Mouse (Mus musculus) c-Kit-positive CD71-negative TER-119-negative erythroid progenitor cells, embryonic 14.5 days (primary cell): ENCODE measurements at regions not wholly inside any gene's neighbourhood (a gene's known extent, or its start where the extent isn't known, plus 50 kb on each side); places are given as distances from the start of the nearest gene placed in this dataset.

Source experiments
- DNase-seq: peaks from one replicate; pipeline ENCODE4 v3.0.0-alpha.2; 2013; ENCODE audit warnings: low read depth

- no peak for DNase-seq
Observed at GRCm38 (mm10) chr2:48624040-48624439, 189.9 kb upstream of the Acvr2a start.

GRCm38 (mm10) chr2:48624461-48624860 is 189.4 kb upstream of the Acvr2a start:
- DNase-seq: no peak

GRCm38 (mm10) chr2:48627011-48627410 is 186.9 kb upstream of the Acvr2a start:
- DNase-seq: no peak

- no peak for DNase-seq
Observed at GRCm38 (mm10) chr2:48629106-48630050, 184.5 kb upstream of the Acvr2a start.

- DNase-seq: no peak
Observed at GRCm38 (mm10) chr2:48634456-48635174, 179.3 kb upstream of the Acvr2a start.

GRCm38 (mm10) chr2:48636108-48636507 is 177.8 kb upstream of the Acvr2a start:
- no peak for DNase-seq

- no peak for DNase-seq
Observed at GRCm38 (mm10) chr2:48644114-48644513, 169.8 kb upstream of the Acvr2a start.

GRCm38 (mm10) chr2:48650281-48650680 is 163.6 kb upstream of the Acvr2a start:
- DNase-seq: no peak

GRCm38 (mm10) chr2:48661222-48661621 is 152.7 kb upstream of the Acvr2a start:
- no peak for DNase-seq

GRCm38 (mm10) chr2:48665103-48665502 is 148.8 kb upstream of the Acvr2a start:
- DNase-seq: no peak

GRCm38 (mm10) chr2:48689098-48689497 is 124.8 kb upstream of the Acvr2a start:
- no peak for DNase-seq

- no peak for DNase-seq
Observed at GRCm38 (mm10) chr2:48694509-48694908, 119.4 kb upstream of the Acvr2a start.

GRCm38 (mm10) chr2:48700886-48701285 is 113.0 kb upstream of the Acvr2a start:
- DNase-seq: no peak

- DNase-seq: no peak
Observed at GRCm38 (mm10) chr2:48705103-48705804, 108.7 kb upstream of the Acvr2a start.

GRCm38 (mm10) chr2:48705805-48706150 is 108.1 kb upstream of the Acvr2a start:
- DNase-seq: no peak

- no peak for DNase-seq
Observed at GRCm38 (mm10) chr2:48706188-48706587, 107.7 kb upstream of the Acvr2a start.

- no peak for DNase-seq
Observed at GRCm38 (mm10) chr2:48716206-48716605, 97.7 kb upstream of the Acvr2a start.

- no peak for DNase-seq
Observed at GRCm38 (mm10) chr2:48717770-48718169, 96.1 kb upstream of the Acvr2a start.

GRCm38 (mm10) chr2:48718261-48718660 is 95.6 kb upstream of the Acvr2a start:
- no peak for DNase-seq

GRCm38 (mm10) chr2:48730780-48731179 is 83.1 kb upstream of the Acvr2a start:
- no peak for DNase-seq

GRCm38 (mm10) chr2:48733936-48734335 is 80.0 kb upstream of the Acvr2a start:
- no peak for DNase-seq

- no peak for DNase-seq
Observed at GRCm38 (mm10) chr2:48734521-48734920, 79.4 kb upstream of the Acvr2a start.

- DNase-seq: no peak
Observed at GRCm38 (mm10) chr2:48736312-48736711, 77.6 kb upstream of the Acvr2a start.
